Mouse (Mus musculus): ENCODE measurements around the gene Ipo11.
A peak's percentile ranks its signal among the peaks of the same experiment; 100 is the strongest.
"Not testable (repeated sequence)": the region's sequence is repeated elsewhere in the genome, so short reads cannot be mapped to it uniquely, and the experiment has no call there.

Gene Ipo11

GRCm38 (mm10) chr13:106936256-106937137 lies at the start of gene Ipo11:
TSS of gene Ipo11 (minus strand) at chr13:106936958.
- DNase-seq (ENCODE audit: low spot score in 2 of 2): peak; percentile 81 to 85

- no peak for DNase-seq (ENCODE audit: low spot score in 2 of 2)
Observed at GRCm38 (mm10) chr13:106961496-106961895, 24.7 kb upstream of the Ipo11 start.

DNA sequence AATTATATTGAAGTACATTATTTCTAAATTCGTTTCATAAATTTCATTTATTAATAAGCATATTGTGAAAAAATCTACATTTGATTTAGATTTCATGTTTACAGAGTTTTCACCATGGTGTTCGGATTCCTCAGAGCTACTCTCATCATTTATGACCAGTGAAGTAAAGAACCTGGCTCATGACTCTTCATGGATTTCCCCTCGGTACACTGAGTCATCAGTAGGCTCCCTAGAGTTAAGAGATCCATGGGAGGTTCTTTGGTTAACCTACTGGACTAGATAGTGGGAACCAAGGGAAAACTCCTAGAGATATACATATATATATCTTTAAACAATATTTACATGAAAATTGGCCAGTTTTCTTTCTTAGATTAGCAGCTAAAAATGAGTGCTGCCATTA lies 23.8 kb upstream of the Ipo11 start:
- no peak for DNase-seq (ENCODE audit: low spot score in 2 of 2)

DNA sequence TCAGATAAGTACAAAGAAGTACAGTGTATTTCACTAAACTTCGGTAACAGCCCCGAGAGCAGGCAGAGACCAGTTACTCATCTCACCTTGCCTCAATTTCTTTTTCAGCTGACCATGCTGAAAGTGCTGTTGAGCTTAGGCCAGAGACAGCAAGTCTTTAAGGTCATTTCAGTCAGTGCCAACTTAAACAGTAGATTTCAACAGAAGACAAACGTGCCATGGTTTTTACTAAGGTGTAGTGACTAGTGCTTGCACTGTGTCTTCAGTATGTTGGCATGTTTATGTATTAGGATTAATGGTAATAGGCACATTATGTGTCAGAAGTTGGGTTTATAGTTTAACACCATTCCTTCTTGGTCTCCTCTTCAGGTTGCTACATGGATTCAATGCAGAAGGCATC lies 21.5 kb upstream of the Ipo11 start:
- DNase-seq (ENCODE audit: low spot score in 2 of 2): no peak

- no peak for DNase-seq (ENCODE audit: low spot score in 2 of 2)
Observed at GRCm38 (mm10) chr13:106957554-106957953, 20.8 kb upstream of the Ipo11 start.

GRCm38 (mm10) chr13:106954880-106955279 lies 18.1 kb upstream of the Ipo11 start:
- no peak for DNase-seq (ENCODE audit: low spot score in 2 of 2)

DNA sequence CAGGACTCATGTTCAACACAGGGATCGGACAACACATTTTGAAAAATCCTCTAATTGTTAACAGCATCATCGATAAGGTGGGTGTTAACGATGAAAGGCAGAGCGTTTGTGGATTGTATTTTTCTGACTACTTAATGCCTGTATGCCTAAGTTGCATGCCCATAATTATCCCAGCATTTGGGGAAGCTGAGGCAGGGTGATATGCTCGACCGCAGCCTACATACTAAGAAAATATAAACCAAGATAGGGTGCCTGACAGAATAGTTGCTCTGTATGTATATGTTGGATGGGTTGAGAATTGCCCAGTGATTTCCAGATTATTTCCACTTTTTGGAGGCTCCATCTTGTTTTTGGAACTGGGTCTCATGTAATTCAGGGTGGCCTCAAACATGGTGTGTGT lies 10.8 kb upstream of the Ipo11 start:
- DNase-seq (ENCODE audit: low spot score in 2 of 2): no peak

- DNase-seq (ENCODE audit: low spot score in 2 of 2): peak; percentile 86 to 91
Observed at GRCm38 (mm10) chr13:106946594-106947540, 10.1 kb upstream of the Ipo11 start, which contains the start of gene Dimt1. TSS of gene Dimt1 (plus strand) at chr13:106947127.

DNA sequence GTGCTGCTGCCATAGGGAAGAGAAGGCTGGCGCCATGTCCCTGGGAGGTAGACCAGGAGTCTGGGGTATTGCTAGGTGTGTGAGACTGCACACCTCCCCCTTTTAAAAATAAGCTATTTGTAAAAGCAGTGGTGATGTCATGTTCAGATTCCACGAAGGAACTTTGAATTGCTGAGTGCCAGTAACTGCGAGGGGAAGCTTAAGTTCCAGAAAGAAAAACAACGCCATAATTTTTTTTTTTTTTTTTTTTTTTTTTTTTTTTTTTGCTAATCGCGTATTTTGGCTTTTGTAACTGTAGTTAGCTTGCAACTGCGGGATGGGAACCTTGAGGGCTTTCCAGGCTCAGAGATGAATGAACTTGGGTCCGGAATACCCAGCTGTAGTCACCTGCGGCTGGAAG lies 8.8 kb upstream of the Ipo11 start:
- no peak for DNase-seq (ENCODE audit: low spot score in 2 of 2)

- DNase-seq (ENCODE audit: low spot score in 2 of 2): no peak
Observed at GRCm38 (mm10) chr13:106942721-106943120, 6.0 kb upstream of the Ipo11 start.

- no peak for DNase-seq (ENCODE audit: low spot score in 2 of 2)
Observed at GRCm38 (mm10) chr13:106941211-106941976, 4.6 kb upstream of the Ipo11 start.

DNA sequence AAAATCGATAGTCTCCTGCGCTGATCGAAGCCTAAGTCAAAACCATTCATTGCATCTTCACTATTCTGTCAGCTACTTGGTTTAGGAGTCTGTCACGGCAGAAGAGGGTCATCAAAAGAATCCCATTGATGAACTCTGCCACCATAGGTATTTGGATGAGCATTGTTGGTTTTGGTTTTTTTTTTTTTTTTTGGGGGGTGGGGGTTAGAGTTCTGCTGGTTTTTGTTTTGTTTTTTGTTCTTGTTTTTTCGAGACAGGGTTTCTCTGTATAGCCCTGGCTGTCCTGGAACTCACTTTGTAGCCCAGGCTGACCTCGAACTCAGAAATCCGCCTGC lies 347 bp upstream of the Ipo11 start:
- DNase-seq (ENCODE audit: low spot score in 2 of 2): no peak

DNA sequence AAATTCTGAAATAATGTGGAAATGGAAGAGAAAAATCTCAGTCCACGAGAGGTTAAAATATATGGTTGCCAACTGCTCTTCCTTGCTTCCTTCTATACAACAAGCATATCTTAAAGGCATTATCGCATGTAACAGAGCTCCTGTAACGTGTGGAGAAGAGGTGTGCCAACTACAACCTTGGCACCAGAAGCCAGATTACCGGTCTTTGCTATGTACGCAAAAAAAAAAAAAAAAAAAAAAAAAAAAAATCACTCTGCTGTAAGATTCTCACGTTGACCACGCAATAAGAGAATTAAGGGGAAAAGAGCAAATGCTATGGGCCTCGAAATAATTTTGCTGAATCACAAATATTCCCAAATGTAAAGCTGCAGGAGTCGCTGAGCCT lies 895 bp downstream of the Ipo11 start:
- no peak for DNase-seq (ENCODE audit: low spot score in 2 of 2)

- no peak for DNase-seq (ENCODE audit: low spot score in 2 of 2)
Observed at GRCm38 (mm10) chr13:106929201-106929600, 7.6 kb downstream of the Ipo11 start.

- DNase-seq (ENCODE audit: low spot score in 2 of 2): no peak
Observed at GRCm38 (mm10) chr13:106928296-106928695, 8.5 kb downstream of the Ipo11 start.

DNA sequence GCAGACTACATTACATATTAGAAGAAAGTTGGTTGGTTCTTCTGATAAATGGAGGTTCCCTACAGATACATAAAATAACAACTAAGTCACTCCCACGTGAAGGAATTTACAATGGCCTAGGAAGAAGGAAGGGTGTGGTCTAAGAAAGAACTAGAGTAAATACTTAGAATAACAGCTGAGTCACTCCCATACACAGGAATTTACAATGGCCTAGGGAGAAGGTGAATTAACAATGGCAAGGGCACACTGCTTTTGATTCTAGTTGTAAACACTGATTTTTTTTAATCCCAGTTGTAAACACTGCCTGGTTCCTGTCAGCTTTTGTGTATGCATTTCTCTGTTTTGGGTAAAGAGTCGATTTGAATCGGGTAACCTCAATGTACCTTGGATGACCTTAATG lies 10.8 kb downstream of the Ipo11 start:
- not testable (repeated sequence) for DNase-seq (ENCODE audit: low spot score in 2 of 2)

DNA sequence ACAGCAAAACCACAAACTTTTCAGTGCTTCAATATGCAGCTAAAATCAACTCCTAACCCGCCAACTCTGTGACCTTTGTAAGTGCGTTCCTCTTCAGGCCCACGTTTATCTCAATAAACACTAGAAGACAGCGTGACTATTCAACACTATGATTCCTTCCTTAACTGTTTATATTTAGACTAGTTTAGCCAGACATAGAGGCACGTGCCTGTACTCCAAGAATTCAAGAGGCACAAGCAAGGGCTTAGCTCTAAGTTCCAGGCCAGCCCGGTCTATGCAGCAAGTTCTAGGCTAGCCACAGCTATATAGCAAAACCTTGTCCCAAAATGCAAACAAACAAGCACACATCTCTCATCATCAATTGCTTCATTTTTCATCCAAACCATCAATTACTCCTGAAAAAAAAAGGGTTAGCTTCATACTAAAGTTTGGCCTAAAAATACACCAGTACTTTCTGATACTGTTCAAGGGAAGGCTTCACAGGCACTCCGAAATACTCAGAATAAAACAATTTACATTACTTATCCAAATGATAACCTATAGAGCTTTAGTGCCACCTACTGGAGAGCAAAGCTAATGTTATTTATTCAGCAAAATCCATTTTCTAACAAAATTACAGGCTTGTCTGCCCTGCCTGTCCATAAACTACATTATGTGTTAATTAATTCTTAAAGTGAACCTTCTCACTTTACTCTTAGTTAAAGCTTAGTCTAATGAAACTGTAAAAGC lies 18.3 kb downstream of the Ipo11 start:
- DNase-seq (ENCODE audit: low spot score in 2 of 2): no peak

GRCm38 (mm10) chr13:106913125-106913736 lies 23.5 kb downstream of the Ipo11 start:
- DNase-seq (ENCODE audit: low spot score in 2 of 2): no peak

GRCm38 (mm10) chr13:106910096-106910495 lies 26.7 kb downstream of the Ipo11 start:
- no peak for DNase-seq (ENCODE audit: low spot score in 2 of 2)

DNA sequence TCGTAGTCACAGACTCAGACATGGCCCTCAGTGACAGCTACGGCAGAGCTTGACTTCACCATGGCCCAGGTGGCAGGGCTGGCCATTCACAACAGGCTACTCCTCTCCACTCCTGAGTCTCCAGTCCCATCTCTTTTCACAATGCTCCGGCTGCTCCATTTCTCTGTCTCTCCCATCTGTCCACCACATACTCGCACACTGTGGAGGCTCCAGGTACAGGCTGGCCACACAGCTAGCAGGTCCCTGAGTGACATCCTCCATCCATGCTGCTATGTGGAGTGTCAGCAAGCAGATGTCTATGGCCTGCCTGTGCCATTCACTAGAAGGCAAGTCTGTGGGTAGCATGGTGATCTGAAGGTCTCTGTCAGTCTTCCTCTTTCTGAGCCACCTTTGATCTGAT lies 29.5 kb downstream of the Ipo11 start:
- no peak for DNase-seq (ENCODE audit: low spot score in 2 of 2)

DNA sequence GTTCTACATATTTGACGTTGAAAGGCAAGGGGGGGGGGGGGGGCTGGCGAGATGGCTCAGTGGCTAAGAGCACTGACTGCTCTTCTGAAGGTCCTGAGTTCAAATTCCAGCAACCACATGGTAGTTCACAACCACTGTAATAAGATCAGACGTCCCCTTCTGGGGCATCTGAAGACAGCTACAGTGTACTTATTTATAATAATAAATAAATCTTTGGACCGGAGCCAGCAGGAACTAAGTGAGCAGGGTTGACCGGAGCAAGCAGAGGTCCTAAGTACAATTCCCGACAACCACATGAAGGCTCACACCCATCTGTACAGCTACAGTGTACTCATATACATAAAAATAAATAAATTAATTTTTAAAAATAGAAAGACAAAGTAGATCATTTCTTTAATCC lies 31.6 kb downstream of the Ipo11 start:
- DNase-seq (ENCODE audit: low spot score in 2 of 2): not testable (repeated sequence)

Data from frontal cortex, postnatal 25 days (tissue).